Mouse (Mus musculus): ENCODE measurements around the gene Hfe.

The Hfe gene

GRCm38 (mm10) chr13:23716261-23717042, 5.8 kb upstream of the Hfe start:
- DNase-seq (ENCODE audit: low spot score in 2 of 2): no peak

DNA sequence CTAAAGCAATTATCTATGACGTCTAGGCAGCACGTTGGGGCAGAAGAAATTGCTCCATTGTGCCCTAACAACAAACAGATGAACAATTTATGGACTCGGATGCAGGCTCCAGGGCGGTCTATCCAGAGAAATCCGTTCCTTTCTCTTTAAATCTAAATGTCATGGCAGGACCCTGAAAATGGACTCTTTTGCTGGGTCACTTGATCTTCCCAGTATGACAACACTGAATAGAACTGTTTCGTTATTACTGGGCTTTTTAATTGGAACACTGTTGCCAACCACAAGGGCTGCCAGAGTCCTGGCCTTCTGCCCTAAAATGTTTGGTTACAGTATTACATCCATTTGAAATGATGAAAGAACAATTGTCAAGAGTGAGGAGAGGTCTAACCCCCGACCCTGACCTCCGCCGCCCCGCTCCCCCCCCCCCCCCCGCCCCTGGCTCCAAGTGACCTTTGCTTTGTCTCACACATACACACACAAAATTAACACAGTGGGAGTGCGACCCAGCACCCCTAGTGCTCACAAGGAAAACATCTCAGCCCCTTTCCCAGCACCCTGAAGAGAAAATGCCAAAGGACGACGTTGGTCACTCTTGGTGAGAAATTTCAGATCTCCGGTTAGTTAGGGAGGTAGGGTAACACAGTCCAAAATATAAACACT, 810 bp downstream of the Hfe start:
- DNase-seq (ENCODE audit: low spot score in 2 of 2): peak in 1 of 2 experiments; percentile 9

DNA sequence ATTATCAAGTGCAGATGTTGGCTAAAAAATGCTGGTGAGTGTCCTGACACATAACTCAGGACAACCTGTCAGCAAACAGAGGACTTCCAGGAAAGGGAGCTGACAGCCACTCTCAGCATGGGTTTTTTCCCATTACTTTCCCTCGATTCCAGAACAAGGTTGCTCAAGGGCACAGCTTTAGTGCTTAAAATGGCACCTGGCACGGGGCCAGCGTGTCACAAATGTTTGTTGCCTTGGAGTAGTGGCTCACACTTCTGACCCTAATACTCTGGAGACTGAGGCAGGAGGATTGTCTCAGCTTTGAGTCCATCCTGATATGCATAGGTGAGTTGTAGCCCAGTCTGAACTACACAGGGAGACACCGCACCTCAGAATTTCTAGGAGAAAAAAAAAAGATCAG, 2.0 kb downstream of the Hfe start:
- DNase-seq (ENCODE audit: low spot score in 2 of 2): peak in 1 of 2 experiments; percentile 12

GRCm38 (mm10) chr13:23708041-23708440, 2.6 kb downstream of the Hfe start:
- peak in 1 of 2 experiments; percentile 11 for DNase-seq (ENCODE audit: low spot score in 2 of 2)

GRCm38 (mm10) chr13:23706771-23707170, 3.9 kb downstream of the Hfe start:
- peak in 1 of 2 experiments; percentile 10 for DNase-seq (ENCODE audit: low spot score in 2 of 2)

GRCm38 (mm10) chr13:23705751-23706356, 4.8 kb downstream of the Hfe start:
- peak in 1 of 2 experiments; percentile 14 for DNase-seq (ENCODE audit: low spot score in 2 of 2)

- peak; percentile 3 to 5 for DNase-seq (ENCODE audit: low spot score in 2 of 2)
Measured at GRCm38 (mm10) chr13:23702801-23703200, 7.9 kb downstream of the Hfe start.

DNA sequence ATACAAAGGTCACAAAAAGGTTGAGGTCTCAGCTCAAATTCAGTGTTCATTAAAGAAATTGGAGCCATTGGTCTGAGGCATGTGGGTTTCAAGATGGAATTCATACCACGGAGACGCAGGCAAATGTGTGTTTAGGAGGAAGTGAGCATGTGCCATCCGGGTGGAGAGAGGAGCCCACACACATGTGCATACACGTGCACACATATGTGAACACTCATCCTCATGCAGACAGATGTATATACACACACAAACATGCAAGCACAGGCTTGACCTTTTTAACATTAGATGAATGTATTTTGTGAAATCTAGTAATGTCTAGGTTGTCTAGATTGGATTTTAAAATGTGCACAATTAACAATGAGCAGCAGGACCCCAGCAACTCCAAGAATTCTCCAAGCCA, 8.4 kb downstream of the Hfe start:
- DNase-seq (ENCODE audit: low spot score in 2 of 2): peak; percentile 1 to 10

DNA sequence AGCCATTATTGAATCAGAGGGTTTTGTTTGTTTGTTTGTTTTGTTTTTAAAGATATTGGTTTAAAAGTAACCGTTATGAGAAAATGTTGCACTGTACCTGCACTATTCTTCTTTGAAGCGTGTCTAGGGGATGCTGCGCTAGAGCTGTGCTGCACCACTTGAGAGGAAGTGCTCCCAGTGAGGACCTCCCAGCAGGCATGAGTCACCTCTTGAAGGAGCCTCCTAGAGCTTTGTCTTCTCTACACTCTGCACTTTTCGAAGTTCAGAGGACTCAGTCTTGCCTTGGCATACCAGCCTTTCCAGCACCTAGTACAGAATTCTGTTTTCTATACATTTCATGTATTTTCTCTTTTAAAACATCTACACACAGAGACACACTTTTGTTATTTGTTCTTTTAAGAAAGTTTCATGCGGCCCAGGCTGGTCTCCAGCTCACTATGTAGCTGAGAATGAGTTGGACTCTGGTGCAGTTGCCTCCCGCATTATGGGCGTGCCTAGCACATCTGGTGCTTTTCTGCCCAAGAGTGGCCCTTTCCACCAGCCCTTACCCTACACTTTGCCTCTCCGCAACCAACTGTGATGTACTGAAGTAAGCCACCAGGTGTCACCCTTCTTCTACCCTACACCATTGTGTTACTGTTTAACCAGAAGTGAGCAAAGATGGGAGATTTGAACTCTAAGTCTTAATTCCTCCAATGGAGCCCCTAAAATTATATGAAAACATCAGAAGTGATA, 9.7 kb downstream of the Hfe start:
- DNase-seq (ENCODE audit: low spot score in 2 of 2): peak; percentile 61 to 81

DNA sequence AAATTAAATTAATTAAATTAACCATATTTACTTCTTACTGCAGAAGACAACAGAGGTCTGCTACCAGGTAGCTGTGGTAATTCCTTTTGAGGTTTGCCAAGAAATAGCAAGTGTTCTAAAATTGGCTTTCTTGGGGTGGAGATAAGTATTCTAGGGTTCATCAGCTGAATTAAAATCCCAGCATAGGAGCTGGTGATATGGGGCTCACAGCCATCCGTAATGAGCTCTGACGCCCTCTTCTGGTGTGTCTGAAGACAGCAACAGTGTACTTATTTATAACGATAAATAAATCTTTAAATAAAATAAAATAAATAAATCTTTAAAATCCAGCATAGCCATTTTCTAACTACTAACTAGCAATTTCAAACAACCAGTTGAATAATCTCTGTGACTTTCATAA, 10.9 kb downstream of the Hfe start:
- peak in 1 of 2 experiments; percentile 7 for DNase-seq (ENCODE audit: low spot score in 2 of 2)

DNA sequence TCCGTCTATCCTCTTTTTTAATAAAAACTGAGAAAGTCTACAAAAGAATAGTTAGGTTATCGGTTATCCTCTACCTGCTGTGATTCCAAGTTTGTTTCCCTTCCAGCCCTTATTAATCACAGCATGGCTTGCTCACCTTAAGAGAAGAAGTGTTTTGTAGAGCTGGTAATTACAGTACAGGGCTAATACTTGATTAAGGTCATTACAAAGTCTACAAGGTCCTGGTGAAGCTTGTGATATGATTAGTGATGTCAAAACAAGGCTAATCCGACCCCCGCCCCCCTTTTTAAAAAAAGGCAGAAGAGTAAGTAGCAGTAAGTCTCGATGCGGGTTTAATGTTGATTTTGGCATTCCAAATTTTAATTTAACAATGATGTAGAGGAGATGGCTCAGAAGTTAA, 11.7 kb downstream of the Hfe start:
- peak; percentile 3 to 6 for DNase-seq (ENCODE audit: low spot score in 2 of 2)

DNA sequence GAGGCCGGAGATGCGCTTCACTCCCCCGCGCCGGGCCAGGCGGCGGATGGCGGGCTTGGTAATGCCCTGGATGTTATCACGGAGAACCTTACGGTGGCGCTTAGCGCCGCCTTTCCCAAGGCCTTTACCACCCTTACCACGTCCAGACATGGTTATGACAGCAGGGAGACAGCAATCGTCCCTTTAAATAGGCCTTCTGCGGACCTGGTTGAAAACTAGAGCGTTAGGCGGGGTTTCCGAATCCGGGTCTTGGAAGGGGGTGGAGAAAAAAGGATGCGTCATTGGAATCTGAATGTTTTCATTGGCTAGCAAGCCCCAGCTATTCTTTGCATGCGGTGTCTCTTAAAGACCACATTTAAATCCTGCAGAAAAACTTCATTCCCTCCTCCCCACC, 12.4 kb downstream of the Hfe start, which contains the start of gene Hist1h4c:
Hist1h4c (minus strand) TSS at position 155 of the 394 bp plus-strand sequence.
- peak; percentile 99 to 100 for DNase-seq (ENCODE audit: low spot score in 2 of 2)

DNA sequence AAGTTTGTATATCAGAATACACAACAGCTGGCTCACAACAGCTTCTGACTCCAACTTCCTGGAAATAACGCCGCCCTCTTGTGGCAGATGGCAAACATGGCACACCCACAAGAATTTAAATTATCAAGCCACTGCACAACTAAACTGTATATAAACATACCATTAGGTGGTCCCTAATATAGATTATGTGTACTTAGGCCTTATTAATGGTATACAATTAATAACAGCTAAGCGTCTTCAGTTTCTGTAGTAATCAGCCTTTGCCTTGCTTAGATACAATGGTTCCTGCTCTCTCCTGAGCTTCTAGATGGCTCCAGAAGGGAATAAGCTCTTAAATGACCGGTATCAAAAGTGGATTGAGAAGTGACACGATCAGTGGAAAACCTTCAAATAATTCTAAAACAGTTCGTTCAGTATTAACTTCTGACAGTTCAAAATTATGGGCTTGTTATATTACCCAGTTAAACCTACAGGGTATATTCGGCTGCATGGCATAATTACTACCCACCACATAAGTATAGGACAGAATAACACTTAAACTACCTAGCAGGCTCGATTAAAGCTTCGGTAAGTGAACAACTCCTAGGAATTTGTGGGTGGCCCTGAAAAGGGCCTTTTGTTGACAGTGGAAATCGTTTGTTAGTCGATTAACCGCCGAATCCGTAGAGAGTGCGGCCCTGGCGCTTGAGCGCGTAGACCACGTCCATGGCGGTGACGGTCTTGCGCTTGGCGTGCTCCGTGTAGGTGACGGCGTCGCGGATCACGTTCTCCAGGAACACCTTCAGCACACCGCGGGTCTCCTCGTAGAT, 13.0 kb downstream of the Hfe start:
- peak; percentile 64 to 87 for DNase-seq (ENCODE audit: low spot score in 2 of 2)

GRCm38 (mm10) chr13:23696061-23696474, 14.6 kb downstream of the Hfe start:
- DNase-seq (ENCODE audit: low spot score in 2 of 2): peak; percentile 52 to 58

- DNase-seq (ENCODE audit: low spot score in 2 of 2): no peak
Measured at GRCm38 (mm10) chr13:23695514-23695913, 15.1 kb downstream of the Hfe start, which contains the start of gene Hist1h1t. Gene Hist1h1t, plus strand, starts transcription at chr13:23695814.

DNA sequence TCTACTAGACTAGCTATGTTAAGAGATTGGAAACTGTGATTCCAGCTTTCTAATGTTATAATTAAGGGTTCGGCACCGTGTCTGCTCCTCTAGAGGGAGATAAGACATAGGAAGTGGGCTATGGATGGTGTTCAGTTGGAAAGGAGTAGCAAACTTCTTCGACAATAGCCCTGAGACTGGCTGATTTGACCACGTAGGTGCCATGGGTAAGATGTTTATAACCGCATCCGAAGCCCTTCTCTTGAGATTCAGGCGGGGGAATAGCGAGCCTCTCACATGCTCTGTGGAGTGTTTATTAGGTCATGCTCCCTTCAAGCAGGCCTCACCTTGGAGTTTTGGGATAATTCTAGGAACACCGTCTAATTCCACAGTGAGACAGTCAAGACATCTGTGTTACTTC, 15.7 kb downstream of the Hfe start:
- no peak for DNase-seq (ENCODE audit: low spot score in 2 of 2)

DNA sequence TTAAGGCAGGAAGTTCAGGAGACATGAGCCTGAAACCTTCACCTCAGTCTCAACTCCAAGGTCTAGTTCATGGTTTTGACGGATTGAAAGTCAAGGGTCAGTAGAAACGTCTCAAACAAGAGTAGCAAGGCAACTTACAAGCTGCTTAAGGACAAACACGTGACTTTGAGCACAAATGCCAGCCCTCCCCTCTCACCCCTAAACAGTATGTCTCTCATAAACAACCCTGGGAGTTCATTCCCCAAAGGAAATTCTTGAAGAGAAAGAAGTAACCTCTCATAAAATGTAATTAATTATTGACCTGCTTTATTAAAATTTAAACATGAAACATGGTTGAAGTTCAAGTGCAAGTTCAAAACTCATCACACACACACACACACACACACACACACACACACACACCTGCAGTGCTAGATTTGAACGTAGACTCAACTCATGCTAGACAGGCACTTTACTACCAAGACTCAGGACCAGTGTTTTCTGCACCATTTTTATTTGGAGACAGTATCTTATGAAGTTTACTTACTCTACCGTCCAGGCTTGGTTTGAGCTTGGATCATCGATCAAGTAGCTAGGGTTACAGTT, 16.7 kb downstream of the Hfe start:
- DNase-seq (ENCODE audit: low spot score in 2 of 2): peak in 1 of 2 experiments; percentile 1

DNA sequence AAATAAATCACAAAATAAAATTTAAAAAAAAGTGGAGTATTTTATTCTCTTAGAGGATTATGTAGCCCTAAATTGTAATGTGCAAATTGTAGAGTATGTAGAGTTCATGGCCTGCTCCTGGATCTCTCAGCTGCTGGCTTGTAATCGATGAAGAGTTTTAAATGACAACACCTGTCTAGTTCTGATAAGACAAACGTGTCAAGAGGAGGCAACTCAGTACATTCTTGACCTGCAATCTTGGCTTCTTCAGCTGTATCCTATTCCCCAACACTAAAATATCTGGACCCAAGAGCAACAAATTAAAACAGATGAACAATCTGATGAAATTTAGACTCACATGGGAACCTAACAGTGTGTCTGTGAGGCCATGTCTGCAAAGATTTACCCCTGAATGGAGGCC, 21.2 kb downstream of the Hfe start:
- DNase-seq (ENCODE audit: low spot score in 2 of 2): no peak

- DNase-seq (ENCODE audit: low spot score in 2 of 2): no peak
Measured at GRCm38 (mm10) chr13:23688956-23689355, 21.7 kb downstream of the Hfe start.

DNA sequence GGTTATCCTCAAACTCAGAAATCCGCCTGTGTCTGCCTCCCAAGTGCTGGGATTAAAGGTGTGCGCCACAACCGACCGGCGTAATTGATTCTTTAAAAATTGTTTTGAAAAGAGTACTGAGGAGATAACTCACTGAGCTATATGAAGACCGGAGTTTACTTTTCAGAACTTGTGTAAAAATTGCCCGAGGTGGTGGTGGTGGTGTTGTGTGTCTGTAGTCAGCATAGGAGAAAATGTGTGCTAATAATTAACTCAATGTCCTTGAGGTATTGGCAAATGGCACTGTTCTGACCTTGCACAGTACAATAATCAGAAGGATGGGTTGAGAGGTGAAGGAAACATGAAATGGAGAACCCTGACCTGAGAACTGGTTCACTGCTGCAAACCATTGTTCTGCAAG, 22.7 kb downstream of the Hfe start:
- no peak for DNase-seq (ENCODE audit: low spot score in 2 of 2)

DNA sequence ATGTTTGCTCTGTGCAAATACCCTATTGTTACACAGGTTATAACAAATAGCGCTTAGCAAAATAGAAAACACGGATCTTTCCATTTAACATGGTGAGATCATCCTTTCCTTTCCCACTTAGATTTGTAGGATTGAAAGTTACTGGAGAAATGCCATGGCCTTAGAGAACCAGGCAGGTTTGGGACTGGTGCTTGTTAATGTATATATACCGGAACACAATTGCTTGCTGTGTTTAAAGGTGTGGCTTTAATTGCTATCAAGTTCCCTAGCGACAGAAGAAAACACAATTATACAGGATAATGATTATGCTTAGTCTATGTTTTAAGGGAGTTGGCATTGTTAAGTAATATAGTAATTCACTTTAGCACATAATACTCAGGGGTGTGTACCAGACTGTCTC, 23.5 kb downstream of the Hfe start:
- DNase-seq (ENCODE audit: low spot score in 2 of 2): no peak

All from spleen, postnatal 10 days (tissue).